Mouse (Mus musculus): ENCODE data around the gene 9230113P08Rik. TPM values are rescaled to one million over a fixed set of nuclear protein-coding genes. Genes with fewer than 3 reads are reported as not detected.
"Not testable (repeated sequence)": the region's sequence is repeated elsewhere in the genome, so short reads cannot be mapped to it uniquely, and the experiment has no call there.

Gene 9230113P08Rik
- not detected in 2 replicates for total RNA-seq (2014; rRNA removed)
- not detected in 2 replicates for polyA plus RNA-seq (2015; fragmentation: Nextera tagmentation; extraction: Ambion mirVana)

- not testable (repeated sequence) for H3K27me3 ChIP-seq (ENCODE audit: insufficient read depth, low read length); H3K4me2 ChIP-seq (ENCODE audit: low read depth, low read length, poor library complexity, severe bottlenecking); ATAC-seq (ENCODE audit: low FRiP score); H3K4me1 ChIP-seq (ENCODE audit: insufficient read depth, low read length); H3K36me3 ChIP-seq (ENCODE audit: insufficient read depth, low read length); H3K9ac ChIP-seq (replicated peaks; ENCODE audit: low read length, poor library complexity, severe bottlenecking); H3K27ac ChIP-seq (ENCODE audit: low read depth, low read length); H3K4me3 ChIP-seq (ENCODE audit: low read depth, low read length); DNase-seq (ENCODE audit: low spot score)
- peaks cover 20% of the 10 kb centered on the region; the same call in 1 of the 2 replicates for H3K9me3 ChIP-seq (ENCODE audit: low read length)
Observed at GRCm38 (mm10) chr9:35908123-35908522, at the start of gene 9230113P08Rik. Gene 9230113P08Rik (plus strand): TSS chr9:35908423.

GRCm38 (mm10) chr9:35893112-35893511 lies 15.1 kb upstream of the 9230113P08Rik start:
- not testable (repeated sequence) for H3K36me3 ChIP-seq (ENCODE audit: insufficient read depth, low read length); H3K27ac ChIP-seq (ENCODE audit: low read depth, low read length); H3K27me3 ChIP-seq (ENCODE audit: insufficient read depth, low read length); H3K4me2 ChIP-seq (ENCODE audit: low read depth, low read length, poor library complexity, severe bottlenecking); H3K9ac ChIP-seq (replicated peaks; ENCODE audit: low read length, poor library complexity, severe bottlenecking); ATAC-seq (ENCODE audit: low FRiP score); H3K4me3 ChIP-seq (ENCODE audit: low read depth, low read length); H3K4me1 ChIP-seq (ENCODE audit: insufficient read depth, low read length); DNase-seq (ENCODE audit: low spot score); H3K9me3 ChIP-seq (ENCODE audit: low read length)
- WGBS = 65% methylated on average over 1 of the region's 1 CpGs

GRCm38 (mm10) chr9:35904494-35904893 lies 3.7 kb upstream of the 9230113P08Rik start:
- no peak for TF ChIP-seq CTCF (IDR thresholded peaks at IDR 0.05)
- Histone ChIP-seq H3K9ac (replicated peaks; ENCODE audit: low read length, poor library complexity, severe bottlenecking) (no peak overlapping the region), H3K27me3 (ENCODE audit: insufficient read depth, low read length) (no peaks in the 10 kb centered on the region), H3K9me3 (ENCODE audit: low read length) (peaks cover 17% of the 10 kb centered on the region; the same call in 1 of the 2 replicates), H3K27ac (ENCODE audit: low read depth, low read length) (no peak overlapping the region), H3K4me3 (ENCODE audit: low read depth, low read length) (no peak overlapping the region), H3K36me3 (ENCODE audit: insufficient read depth, low read length) (no peaks in the 10 kb centered on the region), H3K4me1 (ENCODE audit: insufficient read depth, low read length) (no peaks in the 10 kb centered on the region), H3K4me2 (ENCODE audit: low read depth, low read length, poor library complexity, severe bottlenecking) (no peak overlapping the region)
- ATAC-seq (ENCODE audit: low FRiP score) = no peak
- 64% methylated on average over 2 of the region's 2 CpGs for WGBS
- no peak for DNase-seq (ENCODE audit: low spot score)

GRCm38 (mm10) chr9:35930817-35931216 lies 22.6 kb downstream of the 9230113P08Rik start:
- Histone ChIP-seq H3K27ac (ENCODE audit: low read depth, low read length) (no peak overlapping the region), H3K36me3 (ENCODE audit: insufficient read depth, low read length) (no peaks in the 10 kb centered on the region), H3K4me3 (ENCODE audit: low read depth, low read length) (no peak overlapping the region), H3K4me2 (ENCODE audit: low read depth, low read length, poor library complexity, severe bottlenecking) (no peak overlapping the region), H3K4me1 (ENCODE audit: insufficient read depth, low read length) (no peaks in the 10 kb centered on the region), H3K27me3 (ENCODE audit: insufficient read depth, low read length) (no peaks in the 10 kb centered on the region), H3K9ac (replicated peaks; ENCODE audit: low read length, poor library complexity, severe bottlenecking) (no peak overlapping the region), H3K9me3 (ENCODE audit: low read length) (0 out of 2 replicates have a peak, but pooled peaks cover 3% of the 10 kb centered on the region)
- WGBS = 81% methylated on average over 2 of the region's 2 CpGs
- ATAC-seq (ENCODE audit: low FRiP score) = no peak
- no peak for TF ChIP-seq CTCF (IDR thresholded peaks at IDR 0.05)
- no peak for DNase-seq (ENCODE audit: low spot score)

Other genes starting within 250 kb of the 9230113P08Rik start
- not detected in 2 replicates for gene Pate1, start 221.0 kb upstream of the 9230113P08Rik start, total RNA-seq (2014; rRNA removed)
- gene Pate1, start 221.0 kb upstream of the 9230113P08Rik start, polyA plus RNA-seq (2015; fragmentation: Nextera tagmentation; extraction: Ambion mirVana) = not detected in 2 replicates
- not detected in 2 replicates for gene Gm17677, start 167.4 kb upstream of the 9230113P08Rik start, total RNA-seq (2014; rRNA removed)
- not detected in 2 replicates for gene Gm17677, start 167.4 kb upstream of the 9230113P08Rik start, polyA plus RNA-seq (2015; fragmentation: Nextera tagmentation; extraction: Ambion mirVana)
- not detected in 2 replicates for gene Gm17727, start 130.3 kb upstream of the 9230113P08Rik start, total RNA-seq (2014; rRNA removed)
- not detected in 2 replicates for gene Gm17727, start 130.3 kb upstream of the 9230113P08Rik start, polyA plus RNA-seq (2015; fragmentation: Nextera tagmentation; extraction: Ambion mirVana)
- gene Gm27235, start 118.3 kb upstream of the 9230113P08Rik start, total RNA-seq (2014; rRNA removed) = not detected in 2 replicates
- gene Gm27235, start 118.3 kb upstream of the 9230113P08Rik start, polyA plus RNA-seq (2015; fragmentation: Nextera tagmentation; extraction: Ambion mirVana) = not detected in 2 replicates
- gene D730048I06Rik, start 118.3 kb upstream of the 9230113P08Rik start, total RNA-seq (2014; rRNA removed) = not detected in 2 replicates
- gene D730048I06Rik, start 118.3 kb upstream of the 9230113P08Rik start, polyA plus RNA-seq (2015; fragmentation: Nextera tagmentation; extraction: Ambion mirVana) = not detected in 2 replicates
- gene 9230110F15Rik, start 64.3 kb upstream of the 9230113P08Rik start, total RNA-seq (2014; rRNA removed) = not detected in 2 replicates
- gene 9230110F15Rik, start 64.3 kb upstream of the 9230113P08Rik start, polyA plus RNA-seq (2015; fragmentation: Nextera tagmentation; extraction: Ambion mirVana) = not detected in 2 replicates
- not detected in 2 replicates for gene Gm5916, start 220.4 kb downstream of the 9230113P08Rik start, total RNA-seq (2014; rRNA removed)
- gene Gm5916, start 220.4 kb downstream of the 9230113P08Rik start, polyA plus RNA-seq (2015; fragmentation: Nextera tagmentation; extraction: Ambion mirVana) = not detected in 2 replicates